Mouse (Mus musculus) frontal cortex, adult (tissue): Measurements from ENCODE around the gene Cers1.

Experiments used
- ATAC-seq: cut with Nextera tagmentation; 2 replicates; pipeline ENCODE4 v1.9.2; 2017; ENCODE audit warnings: mild to moderate bottlenecking, moderate library complexity, mixed read lengths; ENCODE audit not compliant: low TSS enrichment

Cers1 gene

DNA sequence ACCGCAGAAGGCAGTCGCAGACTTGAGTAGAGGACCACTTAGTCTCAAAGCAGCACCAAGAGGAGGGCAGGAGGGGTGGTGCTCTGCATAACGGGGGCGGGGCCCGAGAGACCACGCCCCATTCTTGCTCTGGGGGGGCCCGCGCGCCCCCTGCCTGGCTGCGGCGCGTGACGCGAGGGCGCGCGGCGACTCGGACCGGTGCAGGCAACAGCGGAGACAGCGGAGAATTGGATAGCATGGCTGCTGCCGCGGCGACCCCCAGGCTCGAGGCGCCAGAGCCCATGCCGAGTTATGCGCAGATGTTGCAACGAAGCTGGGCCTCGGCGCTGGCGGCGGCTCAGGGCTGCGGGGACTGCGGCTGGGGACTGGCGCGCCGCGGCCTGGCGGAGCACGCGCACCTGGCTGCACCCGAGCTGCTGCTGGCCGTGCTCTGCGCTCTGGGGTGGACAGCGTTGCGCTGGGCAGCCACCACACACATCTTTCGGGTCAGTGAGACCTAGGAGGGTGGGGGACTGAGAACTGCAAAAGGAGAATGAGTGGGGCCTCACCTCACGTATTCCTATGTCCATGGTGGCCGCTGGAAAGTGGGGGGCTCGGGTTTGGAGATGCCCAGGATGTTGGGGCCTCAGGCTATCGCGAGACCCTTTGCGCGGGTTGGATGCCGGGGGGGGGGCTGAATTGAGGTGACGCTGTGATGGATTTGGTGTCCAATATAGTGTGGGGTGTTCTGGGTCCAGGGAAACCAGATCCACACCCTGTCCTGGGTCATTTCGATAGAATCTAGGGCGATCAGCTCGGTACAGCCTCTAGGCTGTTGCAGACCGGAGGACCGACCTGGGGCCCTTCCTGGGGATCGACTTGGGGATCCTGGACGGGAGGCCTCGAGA, at the start of gene Cers1:
TSS of gene Cers1 (plus strand) at position 152 of the 887 bp plus-strand sequence.
- peak; percentile 50 for ATAC-seq

GRCm38 (mm10) chr8:70267674-70268073, 47.9 kb upstream of the Cers1 start:
- ATAC-seq = no peak

DNA sequence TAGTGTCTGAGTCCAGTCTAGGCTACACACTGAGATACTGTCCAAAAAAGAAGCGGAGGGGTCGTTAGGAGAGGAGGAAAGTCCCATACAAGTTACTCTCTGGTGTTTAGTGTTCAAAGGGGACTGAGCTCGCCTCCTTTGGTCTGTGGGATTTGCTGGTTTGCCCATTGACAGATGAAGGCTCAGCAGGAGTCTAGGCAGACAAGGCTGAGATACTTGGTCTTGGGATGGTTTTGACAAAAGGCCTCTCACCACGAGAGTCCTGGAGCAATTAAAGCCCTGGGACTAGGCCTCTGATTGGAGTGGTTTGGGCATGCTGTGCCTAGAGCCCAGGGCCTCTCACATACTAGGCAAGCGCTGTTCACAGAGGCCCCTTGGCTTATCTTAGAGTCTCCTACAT, 47.3 kb upstream of the Cers1 start:
- no peak; the same call in 1 of the 2 replicates for ATAC-seq

DNA sequence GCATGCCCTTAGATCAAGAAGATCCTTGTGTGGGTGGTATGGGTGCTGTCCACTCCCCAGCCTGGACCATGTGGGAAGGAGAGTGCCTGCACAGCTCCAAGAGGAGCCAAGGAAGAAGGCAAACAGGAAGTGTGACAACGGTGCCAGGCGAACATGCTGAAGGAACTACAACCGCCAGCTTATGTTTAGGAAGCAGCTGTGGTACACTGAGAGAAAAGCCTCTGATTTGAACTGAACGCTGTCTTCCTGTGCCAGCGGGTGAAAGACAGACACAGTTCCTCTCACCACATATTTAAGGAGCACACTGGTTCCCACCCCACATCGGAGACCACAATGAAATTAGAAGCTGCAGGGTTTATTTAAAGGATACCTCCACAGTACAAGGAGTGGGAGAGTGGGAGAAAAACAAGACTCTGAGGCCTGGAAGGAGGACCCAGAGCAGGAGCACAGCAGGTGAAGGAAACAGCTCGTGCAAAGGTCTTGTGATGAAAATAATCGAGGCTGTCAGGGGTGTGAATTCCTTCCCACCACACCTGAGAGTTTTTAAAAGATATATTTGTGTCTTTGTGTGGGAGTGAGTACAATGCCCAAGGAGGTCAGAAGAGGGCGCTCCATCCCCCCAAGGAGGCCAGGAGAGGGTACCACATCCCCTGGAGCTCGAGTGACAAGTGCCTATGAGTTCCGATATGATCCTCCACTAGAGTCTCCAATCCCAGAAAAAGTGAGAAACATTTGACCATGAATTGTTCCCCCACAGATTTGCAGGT, 46.6 kb upstream of the Cers1 start:
- ATAC-seq = peak; percentile 73

GRCm38 (mm10) chr8:70272949-70273348, 42.6 kb upstream of the Cers1 start:
- ATAC-seq = no peak

DNA sequence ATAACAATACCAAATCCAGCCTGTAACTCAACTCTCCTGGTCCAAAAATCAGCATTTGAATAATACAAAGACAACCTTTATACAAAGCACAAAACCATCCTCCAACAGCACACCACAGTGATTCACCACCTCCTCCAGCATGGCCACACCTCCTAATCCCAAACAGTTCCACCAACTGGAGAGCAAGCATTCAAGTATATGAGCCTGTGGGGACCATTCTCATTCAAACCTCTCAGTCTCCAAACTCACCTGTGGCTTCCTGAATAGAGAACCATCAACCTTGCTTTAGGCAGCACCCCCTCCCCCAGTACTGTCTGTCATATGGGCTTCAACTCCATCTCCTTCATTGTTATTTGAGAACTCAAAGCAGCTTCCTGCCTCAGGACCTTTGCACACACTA, 41.2 kb upstream of the Cers1 start:
- no peak for ATAC-seq

DNA sequence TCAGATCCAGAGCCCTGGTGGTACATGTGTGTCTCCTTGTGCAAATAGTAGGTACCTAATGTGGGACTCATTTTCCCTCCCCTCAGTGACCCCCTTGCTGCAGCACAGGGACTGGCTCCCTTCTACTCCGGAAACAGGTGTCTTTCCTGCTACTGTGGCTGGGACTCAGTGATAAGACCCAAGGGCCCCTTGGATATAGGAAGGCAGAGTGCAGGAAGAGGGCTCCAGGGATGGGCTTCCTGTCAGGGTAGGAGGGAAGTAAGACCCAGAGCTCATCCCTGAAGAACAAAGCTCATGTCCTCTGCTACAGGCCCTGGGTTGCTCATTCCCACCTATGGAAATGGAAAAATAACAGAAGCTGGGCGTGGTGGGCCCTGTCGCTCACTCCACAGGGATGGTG, 39.1 kb upstream of the Cers1 start:
- ATAC-seq = no peak

DNA sequence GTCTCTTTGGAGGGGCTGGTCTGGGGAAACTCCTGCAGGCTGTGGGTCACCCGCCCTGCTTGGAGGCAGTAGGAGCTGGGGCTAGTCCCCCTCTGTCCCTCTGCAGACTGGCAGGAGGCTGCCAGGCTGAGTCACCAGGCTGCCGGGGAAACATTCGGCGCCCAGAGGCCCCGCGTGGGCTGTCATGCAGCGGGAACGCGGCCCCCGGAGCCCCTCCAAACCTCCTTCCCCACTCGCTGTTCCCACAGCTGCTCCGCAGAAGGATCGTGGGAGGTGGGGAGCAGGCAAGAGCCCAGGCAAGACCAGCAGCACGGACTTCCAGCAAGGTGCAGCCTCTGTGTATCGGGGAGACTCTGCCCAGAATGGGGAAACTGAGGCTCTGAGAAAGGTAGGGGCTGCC, 37.4 kb upstream of the Cers1 start:
- ATAC-seq = peak; percentile 45

DNA sequence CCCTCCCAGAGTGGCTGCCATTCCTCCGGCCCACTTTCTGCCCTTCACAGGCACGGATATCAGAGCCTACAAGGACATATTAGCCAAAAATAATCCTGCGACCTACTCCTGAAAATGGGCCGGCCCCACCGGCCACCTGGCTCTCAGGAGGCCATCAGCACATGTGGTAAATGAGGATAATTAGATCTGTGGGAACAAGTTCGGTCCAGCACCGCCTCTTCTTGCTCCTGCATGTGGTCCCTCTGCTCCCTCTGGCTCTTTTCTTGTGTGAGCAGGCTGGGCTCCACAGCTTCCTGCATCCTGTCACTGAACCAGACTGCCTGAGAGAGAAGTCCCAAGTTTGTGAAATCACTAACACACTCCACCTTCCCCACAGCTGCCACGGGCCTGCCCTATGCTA, 36.3 kb upstream of the Cers1 start:
- ATAC-seq = no peak

DNA sequence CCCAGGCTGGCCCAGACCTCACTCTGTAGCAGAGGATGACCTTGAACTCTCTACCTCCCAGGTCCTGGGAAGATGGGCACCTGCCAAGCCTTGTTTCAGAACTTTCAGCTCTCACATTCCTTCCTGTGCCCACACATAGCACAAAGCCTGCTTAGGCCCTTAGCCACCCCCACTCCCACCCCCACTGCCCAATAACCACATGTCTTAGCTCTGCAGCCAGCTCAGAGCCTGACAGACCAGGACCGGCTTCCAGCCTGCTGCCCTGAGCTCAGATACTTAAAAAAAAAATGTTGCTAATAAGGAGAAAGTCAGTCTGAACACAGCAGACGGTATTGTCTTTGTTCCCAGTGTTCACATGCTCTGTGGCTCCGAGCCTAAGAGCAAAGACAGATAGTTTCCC, 34.6 kb upstream of the Cers1 start:
- ATAC-seq = no peak

- peak; percentile 67 for ATAC-seq
These were observed 32.9 kb upstream of the Cers1 start, which contains the start of gene Homer3 for GRCm38 (mm10) chr8:70282603-70283135. Gene Homer3 (plus strand): TSS chr8:70282827.

- ATAC-seq = peak; percentile 29; the same call in 1 of the 2 replicates
These were observed 32.2 kb upstream of the Cers1 start for GRCm38 (mm10) chr8:70283136-70284077.

DNA sequence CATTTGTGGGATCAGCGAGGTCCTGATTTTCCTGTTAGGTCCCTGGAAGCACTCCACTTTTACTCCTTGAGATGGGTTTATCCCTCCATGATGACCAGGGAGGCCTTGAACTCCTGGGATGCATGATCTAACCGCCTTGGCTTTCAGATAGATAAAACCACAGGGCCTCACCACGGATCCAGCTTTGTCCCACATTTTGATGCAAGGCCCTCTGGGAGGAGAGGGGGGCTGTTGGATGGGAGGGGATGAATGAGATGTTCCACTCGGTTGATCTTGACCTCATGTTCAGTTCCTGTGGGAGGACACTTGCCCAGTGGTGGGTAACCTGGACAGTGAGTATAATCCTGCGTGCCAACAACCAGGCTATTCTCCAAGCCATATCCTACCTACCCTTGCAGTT, 31.2 kb upstream of the Cers1 start:
- no peak for ATAC-seq

DNA sequence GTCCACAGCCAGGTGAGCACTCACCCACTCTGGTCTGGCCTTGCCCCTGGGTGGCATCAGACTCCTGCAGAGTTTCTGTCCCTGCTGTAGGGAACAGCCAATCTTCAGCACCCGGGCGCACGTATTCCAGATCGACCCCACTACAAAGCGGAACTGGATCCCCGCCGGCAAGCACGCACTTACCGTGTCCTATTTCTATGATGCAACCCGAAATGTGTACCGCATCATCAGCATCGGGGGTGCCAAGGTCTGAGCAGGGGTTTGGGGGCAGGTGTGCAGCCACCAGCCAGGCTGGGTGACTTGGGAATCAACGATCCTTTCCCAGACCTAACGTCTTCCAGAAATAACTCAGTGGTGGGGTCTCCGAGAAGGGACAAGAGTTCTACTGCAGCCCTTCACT, 30.3 kb upstream of the Cers1 start:
- ATAC-seq = no peak

- no peak for ATAC-seq
These were observed 28.8 kb upstream of the Cers1 start for GRCm38 (mm10) chr8:70286737-70287136.

DNA sequence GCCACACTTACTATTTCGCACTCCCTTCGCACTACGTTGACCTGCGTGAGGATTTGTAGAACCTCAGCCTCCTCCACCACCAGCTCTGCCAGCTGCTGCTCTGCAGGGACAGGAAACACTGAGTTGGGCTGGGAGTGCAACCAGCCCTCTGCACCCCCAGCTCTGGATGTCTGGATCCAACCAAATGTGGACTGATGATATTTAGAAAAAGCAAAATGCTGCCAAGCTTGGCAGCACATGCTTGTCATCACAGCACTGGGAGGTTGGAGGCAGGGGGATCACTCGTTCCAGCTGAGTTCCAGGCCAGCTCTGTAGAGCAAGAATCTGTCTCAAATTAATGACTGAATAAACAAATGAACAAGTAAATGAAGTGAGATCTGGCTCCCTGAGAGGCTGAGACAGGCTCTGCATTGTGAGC, 21.6 kb upstream of the Cers1 start:
- no peak; the same call in 1 of the 2 replicates for ATAC-seq

DNA sequence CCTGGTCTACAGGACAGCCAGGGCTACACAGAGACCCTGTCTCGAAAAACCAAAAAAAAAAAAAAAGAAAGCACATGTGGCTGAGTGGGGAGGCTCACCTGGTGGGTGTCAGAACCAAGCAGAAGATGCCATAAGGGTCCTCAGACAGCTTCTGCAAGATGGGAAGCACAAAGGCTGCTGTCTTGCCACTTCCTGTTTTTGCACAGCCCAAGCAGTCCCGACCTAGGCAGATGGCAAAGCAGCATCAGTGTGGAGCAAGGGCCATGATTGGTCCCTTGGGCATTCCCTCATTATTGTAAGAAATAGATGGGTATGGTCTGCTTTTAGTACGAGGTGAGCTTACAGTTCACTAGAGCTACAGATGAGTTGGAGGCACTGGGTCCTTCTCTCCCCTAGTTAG, 14.7 kb upstream of the Cers1 start:
- no peak for ATAC-seq

GRCm38 (mm10) chr8:70302358-70302890, 13.2 kb upstream of the Cers1 start, which contains the start of the genes Ddx49 and Cope:
Gene Ddx49 (minus strand): TSS chr8:70302489.
Gene Cope (plus strand): TSS chr8:70302518.
- peak; percentile 93 for ATAC-seq

GRCm38 (mm10) chr8:70302901-70303300, 12.7 kb upstream of the Cers1 start:
- no peak for ATAC-seq

- ATAC-seq = no peak
These were observed 6.3 kb upstream of the Cers1 start for GRCm38 (mm10) chr8:70309311-70309710.

- no peak for ATAC-seq
These were observed 2.2 kb upstream of the Cers1 start for GRCm38 (mm10) chr8:70313399-70313798.
